Mouse (Mus musculus): ENCODE data around the gene Gm37419.
A peak's percentile ranks its signal among the peaks of the same experiment; 100 is the strongest.

Gm37419 gene

DNA sequence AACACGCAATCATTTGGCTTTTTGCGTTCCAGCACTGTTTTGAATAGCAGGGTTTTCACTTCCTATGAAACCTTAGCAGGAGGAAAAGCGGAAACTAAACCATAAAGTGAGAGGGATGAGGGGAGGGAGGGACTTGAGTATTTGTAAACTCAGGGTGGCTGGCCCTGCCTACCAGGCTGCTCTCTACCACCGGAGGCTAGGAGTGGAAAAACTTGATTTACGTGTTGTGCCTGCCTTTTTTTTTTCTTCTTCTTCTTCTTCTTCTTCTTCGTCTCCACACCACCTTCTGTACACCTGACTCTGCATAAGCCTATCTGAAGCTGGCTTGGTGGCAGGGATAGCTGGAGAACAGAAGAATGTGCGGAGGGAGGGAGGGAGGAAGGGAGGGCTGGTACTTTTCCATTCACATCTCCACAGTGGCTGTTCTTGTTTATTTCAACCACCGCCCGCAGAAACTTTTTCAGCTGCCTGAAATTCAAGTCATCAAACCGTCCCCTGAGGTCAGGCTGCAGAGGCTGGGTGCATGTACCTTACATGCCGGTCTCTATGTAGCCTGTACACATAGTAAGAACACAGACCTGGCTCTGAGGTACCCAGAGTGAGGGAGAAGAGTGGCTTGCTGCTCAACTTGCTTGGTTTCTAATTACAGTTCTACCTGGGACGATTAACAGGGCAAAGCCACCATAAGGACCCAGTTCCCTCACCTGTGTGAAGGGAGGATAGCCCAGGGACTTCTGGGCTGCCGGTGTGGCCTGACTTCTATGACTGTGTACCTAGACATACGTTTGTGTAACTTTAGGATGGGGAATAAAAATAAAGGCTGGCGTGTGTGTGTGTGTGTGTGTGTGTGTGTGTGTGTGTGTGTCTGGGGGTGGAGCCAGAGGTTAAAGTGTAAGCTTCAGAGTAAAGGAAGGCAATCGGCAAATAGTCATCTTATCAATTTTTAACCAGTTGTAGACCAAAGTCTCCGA lies 5.4 kb downstream of the Gm37419 start:
- DNase-seq (ENCODE audit: low read depth, low spot score) = peak; percentile 78

DNA sequence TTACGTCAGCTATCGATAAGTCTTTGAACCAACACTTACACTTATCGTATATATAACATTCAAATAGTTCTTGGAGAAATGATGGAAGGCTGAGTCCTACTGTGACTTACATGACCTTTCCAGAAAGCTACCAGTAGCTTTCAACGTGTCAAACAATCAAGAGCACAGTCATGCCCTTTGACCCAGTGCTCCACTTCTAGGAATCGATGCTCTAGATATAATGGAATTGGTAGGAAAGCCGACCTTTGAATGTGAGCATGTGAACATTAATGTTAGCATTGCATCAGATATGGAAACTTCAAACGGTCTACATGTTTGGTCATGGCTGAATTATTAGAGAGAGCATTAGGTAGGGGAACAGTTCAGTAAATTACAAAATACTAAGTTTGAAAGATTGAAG lies 8.1 kb downstream of the Gm37419 start:
- DNase-seq (ENCODE audit: low read depth, low spot score) = no peak

GRCm38 (mm10) chr16:23997228-23997627 lies 8.9 kb downstream of the Gm37419 start:
- no peak for DNase-seq (ENCODE audit: low read depth, low spot score)

DNA sequence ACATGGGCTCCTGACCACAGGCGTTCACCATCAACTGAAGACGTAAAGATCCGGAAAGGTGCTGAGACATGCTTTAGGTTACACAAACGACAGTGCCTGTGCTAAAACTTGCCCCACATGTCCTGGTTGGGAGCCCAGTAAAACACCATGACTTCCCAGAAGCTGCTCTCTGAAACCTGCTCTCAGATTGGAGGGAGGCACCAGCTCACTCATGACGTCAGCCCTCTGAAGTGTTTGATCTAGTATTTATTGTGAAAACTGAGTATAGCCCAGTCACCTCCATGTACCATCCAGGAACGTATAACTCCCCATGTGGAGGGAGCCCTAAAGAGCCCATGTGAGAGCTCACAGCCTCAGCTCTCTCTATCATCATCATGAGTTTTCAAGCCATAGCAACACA lies 9.6 kb downstream of the Gm37419 start:
- DNase-seq (ENCODE audit: low read depth, low spot score) = no peak

DNA sequence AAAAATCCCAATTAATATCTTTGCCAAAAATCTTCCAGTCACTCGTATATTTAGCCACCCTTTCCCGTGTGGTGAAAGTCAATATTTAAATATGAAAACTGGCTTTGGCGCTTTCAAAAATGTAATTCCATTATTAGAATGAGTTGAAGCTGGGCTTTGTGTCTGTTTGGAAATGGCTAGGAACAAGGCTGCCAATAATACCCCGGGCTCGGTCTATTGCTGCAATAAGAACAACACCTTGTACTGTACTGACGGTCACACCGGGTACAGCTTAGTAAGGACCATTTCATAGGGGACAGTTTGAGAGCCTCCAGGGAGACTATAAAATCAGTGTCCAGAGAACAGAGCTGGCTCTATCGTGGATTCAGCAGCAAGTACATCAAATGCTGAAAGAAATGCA lies 17.6 kb downstream of the Gm37419 start:
- DNase-seq (ENCODE audit: low read depth, low spot score) = no peak

- no peak for DNase-seq (ENCODE audit: low read depth, low spot score)
These were observed 21.6 kb downstream of the Gm37419 start for GRCm38 (mm10) chr16:24009891-24010290.

- DNase-seq (ENCODE audit: low read depth, low spot score) = no peak
These were observed 23.0 kb downstream of the Gm37419 start for GRCm38 (mm10) chr16:24011306-24011705.

DNA sequence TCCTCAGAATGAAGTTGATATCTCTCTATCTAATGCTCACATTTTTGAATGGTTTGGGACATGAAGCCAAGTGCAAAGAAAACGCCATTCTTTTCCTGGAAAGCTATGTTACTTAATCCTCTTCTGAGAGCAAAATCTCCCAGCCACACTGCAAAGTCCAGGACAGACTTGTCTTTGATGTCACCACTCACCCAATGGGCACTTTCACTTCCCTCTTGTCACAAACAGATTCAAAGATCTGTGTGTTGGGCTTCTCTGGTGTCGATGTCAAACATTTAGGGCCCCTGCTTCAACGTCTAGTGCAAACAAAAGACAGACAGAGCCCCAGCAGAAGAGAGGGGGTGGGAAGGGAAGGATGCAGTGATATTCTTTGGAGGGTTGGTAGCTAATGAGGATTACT lies 23.8 kb downstream of the Gm37419 start:
- DNase-seq (ENCODE audit: low read depth, low spot score) = no peak

GRCm38 (mm10) chr16:24014378-24014777 lies 26.1 kb downstream of the Gm37419 start:
- DNase-seq (ENCODE audit: low read depth, low spot score) = no peak

DNA sequence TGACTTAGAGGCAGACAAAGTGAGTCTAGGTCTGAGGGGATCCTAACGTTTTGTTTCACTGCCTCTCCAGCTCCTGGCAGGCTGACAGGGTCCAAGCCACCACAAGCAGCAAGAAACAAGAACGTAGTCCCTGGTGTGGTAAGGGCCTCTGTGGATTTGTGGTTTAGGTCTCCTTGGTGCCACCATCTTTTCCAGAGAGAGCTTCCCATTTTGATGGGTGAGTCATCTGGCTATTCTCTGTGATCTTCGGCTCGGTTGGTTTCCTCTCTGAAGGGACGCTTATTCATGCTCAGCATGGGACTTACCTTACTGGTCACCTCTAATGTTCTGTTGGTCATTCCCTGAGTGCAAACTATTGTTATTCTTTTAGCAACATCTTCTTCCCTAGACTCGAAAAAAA lies 28.0 kb downstream of the Gm37419 start:
- DNase-seq (ENCODE audit: low read depth, low spot score) = no peak

- no peak for DNase-seq (ENCODE audit: low read depth, low spot score)
These were observed 28.5 kb downstream of the Gm37419 start for GRCm38 (mm10) chr16:24016742-24017141.

DNA sequence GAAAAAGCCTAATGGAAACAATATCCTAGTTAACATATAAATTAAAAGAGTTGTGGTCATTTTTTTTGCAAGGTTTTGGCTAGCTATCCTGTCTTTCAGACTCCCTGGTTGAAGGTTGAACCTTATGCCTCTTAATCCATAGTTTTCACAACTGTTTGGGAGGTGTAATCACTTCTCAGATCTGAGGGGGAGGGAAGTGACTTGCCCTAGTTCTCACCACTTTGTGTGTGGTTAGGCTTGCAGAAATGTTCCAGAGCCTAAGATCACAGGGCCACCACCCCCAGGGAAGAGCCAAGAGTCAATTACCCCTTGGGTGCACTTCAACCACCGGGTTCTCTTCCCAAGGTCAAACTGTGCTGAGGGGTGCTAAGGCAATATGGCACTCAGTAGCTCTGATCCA lies 33.4 kb downstream of the Gm37419 start:
- DNase-seq (ENCODE audit: low read depth, low spot score) = no peak

- DNase-seq (ENCODE audit: low read depth, low spot score) = no peak
These were observed 34.3 kb downstream of the Gm37419 start for GRCm38 (mm10) chr16:24022605-24023004.

DNA sequence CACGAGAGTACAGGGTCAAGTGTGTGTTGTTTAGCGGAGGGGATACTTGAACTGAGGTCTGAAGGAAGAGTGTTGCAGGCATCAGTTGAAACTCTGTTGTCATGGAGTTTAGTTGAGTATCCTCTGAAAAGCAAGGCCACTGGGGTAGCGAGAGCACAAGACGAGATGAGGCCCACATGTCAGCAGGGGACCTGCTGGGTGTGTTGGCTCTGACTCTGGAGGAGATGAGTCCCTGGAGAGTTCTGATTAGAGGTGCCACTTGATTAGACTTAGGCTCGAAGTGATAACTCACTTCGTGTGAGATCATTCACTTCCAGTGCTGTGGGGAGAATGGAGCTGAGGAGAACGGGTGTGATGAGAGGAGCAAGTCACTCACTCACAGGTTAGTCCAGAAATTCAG lies 37.2 kb downstream of the Gm37419 start:
- DNase-seq (ENCODE audit: low read depth, low spot score) = no peak

GRCm38 (mm10) chr16:24029965-24030672 lies 41.8 kb downstream of the Gm37419 start:
- no peak for DNase-seq (ENCODE audit: low read depth, low spot score)

DNA sequence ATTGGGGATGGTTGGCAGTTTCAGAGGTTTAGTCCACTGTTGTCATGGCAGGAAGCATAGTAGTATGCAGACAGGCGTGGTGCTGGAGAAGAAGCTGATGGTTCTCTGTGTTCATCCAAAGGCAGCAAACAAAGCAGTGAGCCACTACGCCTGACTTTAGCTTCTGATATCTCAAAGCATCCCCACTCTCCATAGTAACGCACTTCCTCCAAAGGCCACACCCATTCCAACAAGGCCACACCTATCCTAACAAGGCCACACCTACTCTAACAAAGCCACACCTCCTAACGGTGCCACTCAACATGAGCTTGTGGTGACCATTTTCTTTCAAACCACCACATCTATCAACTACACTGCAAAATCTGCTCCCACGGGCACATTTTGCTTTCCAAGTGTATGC lies 45.0 kb downstream of the Gm37419 start:
- DNase-seq (ENCODE audit: low read depth, low spot score) = no peak

GRCm38 (mm10) chr16:24034450-24034849 lies 46.2 kb downstream of the Gm37419 start:
- DNase-seq (ENCODE audit: low read depth, low spot score) = no peak

- no peak for DNase-seq (ENCODE audit: low read depth, low spot score)
These were observed 47.5 kb downstream of the Gm37419 start for GRCm38 (mm10) chr16:24035767-24036166.

GRCm38 (mm10) chr16:24036398-24036797 lies 48.1 kb downstream of the Gm37419 start:
- DNase-seq (ENCODE audit: low read depth, low spot score) = no peak
